Mouse (Mus musculus) CH12.LX (cell line): ENCODE data around the gene Tmpo. TPM values are rescaled to one million over a fixed set of nuclear protein-coding genes. Genes with fewer than 3 reads are reported as not detected.

Source experiments
- DNase-seq: peaks from one replicate; pipeline ENCODE4 v3.0.0-alpha.2; 2013; ENCODE audit errors: extremely low read depth
- H3K27ac ChIP-seq: 2 replicates; pipeline ENCODE4 v1.5.1; 2012; ENCODE audit warnings: low read depth, mild to moderate bottlenecking, control low read depth, moderate library complexity; ENCODE audit not compliant: insufficient read depth
- H3K27me3 ChIP-seq: replicated peaks from 2 replicates; pipeline ENCODE3; 2012; ENCODE audit warnings: inconsistent platforms
- H3K36me3 ChIP-seq, 2 experiments: replicated peaks in 1 of 2; 2 replicates each; pipeline versions ENCODE3 to v1.6.1; 2012; ENCODE audit warnings: inconsistent platforms in 1 of 2, low read length in 1 of 2, mild to moderate bottlenecking in 1 of 2, mixed read lengths in 1 of 2, moderate library complexity in 1 of 2; ENCODE audit not compliant: control insufficient read depth in 1 of 2, insufficient read depth in 1 of 2
- H3K4me1 ChIP-seq, 2 experiments: 2 replicates each; pipeline ENCODE4 v1.6.1; 2012; ENCODE audit warnings: inconsistent platforms in 1 of 2, moderate library complexity in 1 of 2; ENCODE audit not compliant: insufficient read depth in 2 of 2, control insufficient read depth in 1 of 2
- H3K4me2 ChIP-seq: 2 replicates; pipeline ENCODE4 v1.6.1; 2012; ENCODE audit warnings: low read depth, mild to moderate bottlenecking, control low read depth; ENCODE audit not compliant: poor library complexity, insufficient read depth, severe bottlenecking
- H3K4me3 ChIP-seq, 3 experiments: fragments of 150-350 bp in 1 of 3; sonication (generic) in 1 of 3; replicated peaks in 1 of 3; 2 replicates each; pipeline versions ENCODE3 to v1.5.1; 2011 to 2012; ENCODE audit warnings: low read depth in 2 of 3, low read length in 2 of 3, mild to moderate bottlenecking in 2 of 3, moderate library complexity in 2 of 3, control low read depth in 1 of 3, improper control_type of control experiment in 1 of 3, inconsistent platforms in 1 of 3, mixed read lengths in 1 of 3; ENCODE audit not compliant: poor library complexity in 1 of 3
- H3K79me2 ChIP-seq: replicated peaks from 2 replicates; pipeline ENCODE4 v1.6.1; 2012; ENCODE audit warnings: mild to moderate bottlenecking, moderate library complexity; ENCODE audit not compliant: control insufficient read depth, poor library complexity, insufficient read depth, severe bottlenecking; ENCODE audit errors: extremely low read depth
- H3K9ac ChIP-seq: 2 replicates; pipeline ENCODE4 v1.6.1; 2012; ENCODE audit warnings: low read depth, mild to moderate bottlenecking, control low read depth, moderate library complexity; ENCODE audit not compliant: insufficient read depth
- H3K9me3 ChIP-seq: replicated peaks from 2 replicates; pipeline ENCODE3; 2012; ENCODE audit warnings: low read length, inconsistent platforms, mixed read lengths
- BHLHE40 ChIP-seq: IDR thresholded peaks from 2 replicates; pipeline ENCODE4 v1.6.1; 2011; ENCODE audit warnings: mild to moderate bottlenecking, low read depth, low read length, improper control_type of control experiment
- CHD1 ChIP-seq: IDR thresholded peaks from 2 replicates; pipeline ENCODE4 v1.6.1; 2012; ENCODE audit warnings: low read depth, low read length, improper control_type of control experiment, inconsistent platforms
- CHD2 ChIP-seq: IDR thresholded peaks from 2 replicates; pipeline ENCODE4 v1.6.1; 2011; ENCODE audit warnings: low read length, improper control_type of control experiment
- CTCF ChIP-seq, 2 experiments: IDR thresholded peaks in 1 of 2; conservative IDR thresholded peaks in 1 of 2; 2 replicates each; pipeline ENCODE4 v1.5.1; 2011 to 2012; ENCODE audit warnings: low read depth in 2 of 2, low read length in 2 of 2, improper control_type of control experiment in 1 of 2, inconsistent platforms in 1 of 2, mild to moderate bottlenecking in 1 of 2, moderate library complexity in 1 of 2
- E2F4 ChIP-seq: IDR thresholded peaks from 2 replicates; pipeline ENCODE4 v1.6.1; 2011; ENCODE audit warnings: low read depth, low read length, improper control_type of control experiment; ENCODE audit not compliant: insufficient replicate concordance
- ELF1 ChIP-seq: IDR thresholded peaks from 2 replicates; pipeline ENCODE4 v1.6.1; 2014; ENCODE audit warnings: low read depth, mild to moderate bottlenecking, inconsistent platforms, low read length, improper control_type of control experiment
- EP300 ChIP-seq: IDR thresholded peaks from 2 replicates; pipeline ENCODE4 v1.6.1; 2011; ENCODE audit warnings: low read length, improper control_type of control experiment
- ETS1 ChIP-seq: conservative IDR thresholded peaks from 2 replicates; pipeline ENCODE4 v1.6.1; 2012; ENCODE audit warnings: low read depth, mild to moderate bottlenecking, inconsistent platforms, low read length, improper control_type of control experiment, moderate library complexity
- GABPA ChIP-seq: IDR thresholded peaks from 2 replicates; pipeline ENCODE4 v1.6.1; 2012; ENCODE audit warnings: low read depth, low read length, improper control_type of control experiment, inconsistent platforms; ENCODE audit not compliant: insufficient replicate concordance
- HCFC1 ChIP-seq: IDR thresholded peaks from 2 replicates; pipeline ENCODE4 v1.6.1; 2012; ENCODE audit warnings: low read depth, mild to moderate bottlenecking, inconsistent platforms, low read length, improper control_type of control experiment
- IRF4 ChIP-seq: IDR thresholded peaks from 2 replicates; pipeline ENCODE4 v1.6.1; 2014; ENCODE audit warnings: low read depth, mild to moderate bottlenecking, inconsistent platforms, low read length, improper control_type of control experiment
- JUN ChIP-seq: IDR thresholded peaks from 2 replicates; pipeline ENCODE4 v1.6.1; 2011; ENCODE audit warnings: low read depth, mild to moderate bottlenecking, low read length, improper control_type of control experiment, moderate library complexity; ENCODE audit not compliant: insufficient read depth
- JUND ChIP-seq: conservative IDR thresholded peaks from 2 replicates; pipeline ENCODE4 v1.6.1; 2011; ENCODE audit warnings: low read depth, low read length, improper control_type of control experiment
- KAT2A ChIP-seq: IDR thresholded peaks from 2 replicates; pipeline ENCODE4 v1.6.1; 2012; ENCODE audit warnings: low read length, improper control_type of control experiment, inconsistent platforms; ENCODE audit not compliant: insufficient replicate concordance
- MAFK ChIP-seq: IDR thresholded peaks from 2 replicates; pipeline ENCODE4 v1.6.1; 2011; ENCODE audit warnings: low read length, improper control_type of control experiment; ENCODE audit not compliant: insufficient replicate concordance
- MAX ChIP-seq: IDR thresholded peaks from 2 replicates; pipeline ENCODE4 v1.6.1; 2011; ENCODE audit warnings: low read length, improper control_type of control experiment
- MAZ ChIP-seq: IDR thresholded peaks from 2 replicates; pipeline ENCODE4 v1.6.1; 2012; ENCODE audit warnings: low read depth, mild to moderate bottlenecking, inconsistent platforms, low read length, improper control_type of control experiment, moderate library complexity
- MEF2A ChIP-seq: IDR thresholded peaks from 2 replicates; pipeline ENCODE4 v1.6.1; 2014; ENCODE audit warnings: low read depth, mild to moderate bottlenecking, inconsistent platforms, low read length, improper control_type of control experiment, borderline replicate concordance
- MXI1 ChIP-seq: IDR thresholded peaks from 2 replicates; pipeline ENCODE4 v1.6.1; 2011; ENCODE audit warnings: mild to moderate bottlenecking, low read depth, low read length, improper control_type of control experiment
- MYC ChIP-seq: IDR thresholded peaks from 2 replicates; pipeline ENCODE4 v1.6.1; 2011; ENCODE audit warnings: low read depth, mild to moderate bottlenecking, improper control_type of control experiment, low read length
- NELFE ChIP-seq: IDR thresholded peaks from 2 replicates; pipeline ENCODE4 v1.6.1; 2011; ENCODE audit warnings: low read depth, low read length, improper control_type of control experiment
- NRF1 ChIP-seq: IDR thresholded peaks from 2 replicates; pipeline ENCODE4 v1.6.1; 2014; ENCODE audit warnings: low read depth, mild to moderate bottlenecking, inconsistent platforms, low read length, improper control_type of control experiment, moderate library complexity
- PAX5 ChIP-seq: IDR thresholded peaks from 2 replicates; pipeline ENCODE4 v1.6.1; 2012; ENCODE audit warnings: low read length, inconsistent platforms, mixed read lengths
- POLR2A ChIP-seq: IDR thresholded peaks from 2 replicates; pipeline ENCODE4 v1.6.1; 2011; ENCODE audit warnings: low read depth, mild to moderate bottlenecking, improper control_type of control experiment, low read length
- POLR2AphosphoS2 ChIP-seq: IDR thresholded peaks from 2 replicates; pipeline ENCODE4 v1.6.1; 2011; ENCODE audit warnings: low read depth, low read length, improper control_type of control experiment
- RAD21 ChIP-seq: IDR thresholded peaks from 2 replicates; pipeline ENCODE4 v1.6.1; 2011; ENCODE audit warnings: low read depth, mild to moderate bottlenecking, low read length, improper control_type of control experiment, moderate library complexity
- RCOR1 ChIP-seq: conservative IDR thresholded peaks from 2 replicates; pipeline ENCODE4 v1.6.1; 2012; ENCODE audit warnings: low read depth, mild to moderate bottlenecking, inconsistent platforms, low read length, improper control_type of control experiment
- SIN3A ChIP-seq: IDR thresholded peaks from 2 replicates; pipeline ENCODE4 v1.6.1; 2012; ENCODE audit warnings: low read length, improper control_type of control experiment, inconsistent platforms
- SMC3 ChIP-seq: IDR thresholded peaks from 2 replicates; pipeline ENCODE4 v1.6.1; 2011; ENCODE audit warnings: low read depth, low read length, improper control_type of control experiment
- TBP ChIP-seq: conservative IDR thresholded peaks from 2 replicates; pipeline ENCODE4 v1.6.1; 2011; ENCODE audit warnings: low read depth, low read length, improper control_type of control experiment
- TCF12 ChIP-seq: IDR thresholded peaks from 2 replicates; pipeline ENCODE4 v1.6.1; 2014; ENCODE audit warnings: low read depth, mild to moderate bottlenecking, inconsistent platforms, low read length, improper control_type of control experiment
- UBTF ChIP-seq: IDR thresholded peaks from 2 replicates; pipeline ENCODE4 v1.6.1; 2012; ENCODE audit warnings: low read depth, mild to moderate bottlenecking, inconsistent platforms, low read length, improper control_type of control experiment, moderate library complexity
- USF1 ChIP-seq: IDR thresholded peaks from 2 replicates; pipeline ENCODE4 v1.6.1; 2014; ENCODE audit warnings: low read depth, mild to moderate bottlenecking, inconsistent platforms, low read length, improper control_type of control experiment
- USF2 ChIP-seq: conservative IDR thresholded peaks from 2 replicates; pipeline ENCODE4 v1.6.1; 2011; ENCODE audit warnings: low read depth, low read length, improper control_type of control experiment
- ZC3H11A ChIP-seq: IDR thresholded peaks from 2 replicates; pipeline ENCODE4 v1.6.1; 2012; ENCODE audit warnings: low read depth, mild to moderate bottlenecking, inconsistent platforms, low read length, improper control_type of control experiment
- ZKSCAN1 ChIP-seq: IDR thresholded peaks from 2 replicates; pipeline ENCODE4 v1.6.1; 2012; ENCODE audit warnings: low read depth, inconsistent platforms, low read length, improper control_type of control experiment, borderline replicate concordance
- ZMIZ1 ChIP-seq: IDR thresholded peaks from 2 replicates; pipeline ENCODE4 v1.6.1; 2012; ENCODE audit warnings: low read depth, mild to moderate bottlenecking, inconsistent platforms, low read length, improper control_type of control experiment
- ZNF384 ChIP-seq: IDR thresholded peaks from 2 replicates; pipeline ENCODE4 v1.6.1; 2012; ENCODE audit warnings: low read depth, low read length, improper control_type of control experiment, inconsistent platforms
- dilution Hi-C: fragments of 300-500 bp; cut with MboI; formaldehyde crosslinking; loops from 2 replicates; pipeline ENCODE4 v1.14.3; 2020; ENCODE audit warnings: low sequenced_read_pairs; ENCODE audit not compliant: extremely low pct_unique_long_range_greater_than_20kb, extremely low pct_ligation_motif_present
- in situ Hi-C: fragments of 300-500 bp; cut with MboI; formaldehyde crosslinking; loops from 3 replicates; pipeline ENCODE4 v1.14.3; 2019; ENCODE audit warnings: low sequenced_read_pairs, low pct_ligation_motif_present, low pct_unique_long_range_greater_than_20kb, mixed read lengths
- polyA plus RNA-seq: library from polyadenylated mRNA; unstranded; fragments of >175 nt; gene quantifications from 2 replicates; pipeline ENCODE4 v1.2.1, GENCODE M21; 2012; ENCODE audit warnings: low read depth; ENCODE audit not compliant: insufficient read length
- total RNA-seq, 2 experiments: library from RNA; depleted of rRNA; stranded (reverse); fragments of 300-350 nt in 1 of 2; fragments of >200 nt in 1 of 2; gene quantifications; 2 replicates each; pipeline ENCODE4 v1.2.3; 2012 to 2014

Gene Tmpo
- total and polyA plus RNA-seq, 3 experiments, result 163 to 467 (median 198) TPM

GRCm38 (mm10) chr10:91137400-91137799 is 43.7 kb downstream of the Tmpo start:
- TF ChIP-seq USF2 (no peak), KAT2A (no peak), MAX (no peak), TCF12 (no peak), BHLHE40 (no peak), MAFK (no peak), ZC3H11A (no peak), CTCF (conservative IDR thresholded peaks at IDR 0.05 in 1 of 2, IDR thresholded peaks at IDR 0.05 in 1 of 2; ENCODE audit: low read depth in 2 of 2, low read length in 2 of 2) (no peak), RCOR1 (no peak), NELFE (peak; percentile 22; the same call in 1 of the 2 replicates), MYC (no peak), E2F4 (no peak), USF1 (no peak), RAD21 (no peak), MAZ (no peak), CHD1 (no peak), TBP (no peak), MEF2A (no peak), PAX5 (no peak), JUND (no peak), NRF1 (no peak), GABPA (no peak), ZNF384 (peak; percentile 52; the same call in 1 of the 2 replicates), POLR2A (no peak), ZMIZ1 (no peak), MXI1 (no peak), POLR2AphosphoS2 (no peak), JUN (no peak), EP300 (peak; percentile 71), ELF1 (peak; percentile 60), SIN3A (no peak), HCFC1 (peak; percentile 43; the same call in 1 of the 2 replicates), SMC3 (no peak), ZKSCAN1 (no peak), IRF4 (peak; percentile 66), CHD2 (no peak), ETS1 (no peak), UBTF (no peak)

More at GRCm38 (mm10) chr10:91137400-91137799, 43.7 kb downstream of the Tmpo start:
- H3K27me3 ChIP-seq, result no peaks in the 10 kb centered on the region
- H3K27ac ChIP-seq, result no peak overlapping the region; the same call in 1 of the 2 replicates
- dilution Hi-C loops, result no loop called here
- no peak overlapping the region for H3K9ac ChIP-seq
- H3K79me2 ChIP-seq, result no peaks in the 10 kb centered on the region
- no peak overlapping the region for H3K4me2 ChIP-seq
- H3K4me3 ChIP-seq, result peak overlapping the region in 2 of 3 experiments; percentile 25 to 61
- in situ Hi-C loops, result no loop called here
- peaks cover 0 to 2% of the 10 kb centered on the region in 2 experiments for H3K36me3 ChIP-seq
- H3K4me1 ChIP-seq, result peaks cover 0 to 28% of the 10 kb centered on the region in 2 experiments; a peak in 2 of 4 replicates
- H3K9me3 ChIP-seq, result no peaks in the 10 kb centered on the region
- DNase-seq, result peak; percentile 83
